Mouse (Mus musculus) liver, embryonic 13.5 days (tissue): Measurements from ENCODE around the gene Mta2. TPM values are rescaled to one million over a fixed set of nuclear protein-coding genes. Genes with fewer than 3 reads are reported as not detected.
A peak's percentile ranks its signal among the peaks of the same experiment; 100 is the strongest.

Experiments used
- ATAC-seq: fragments of 200-750 bp; cut with Nextera tagmentation; 2 replicates; pipeline ENCODE4 v1.8.0; 2017; ENCODE audit warnings: low read depth, mild to moderate bottlenecking, moderate number of reproducible peaks, moderate library complexity
- DNase-seq: peaks from one replicate; pipeline ENCODE4 v3.0.0; 2022
- H3K27ac ChIP-seq: fragments of 300-500 bp; sonication (generic); 2 replicates; pipeline ENCODE4 v1.5.1; 2015; ENCODE audit warnings: moderate library complexity, mild to moderate bottlenecking, inconsistent platforms
- H3K27me3 ChIP-seq: fragments of 300-500 bp; sonication (generic); 2 replicates; pipeline ENCODE4 v1.6.1; 2015; ENCODE audit warnings: mild to moderate bottlenecking, inconsistent platforms
- H3K36me3 ChIP-seq: fragments of 300-500 bp; sonication (generic); 2 replicates; pipeline ENCODE4 v1.6.1; 2015; ENCODE audit warnings: mild to moderate bottlenecking, inconsistent platforms
- H3K4me1 ChIP-seq: fragments of 300-500 bp; sonication (generic); replicated peaks from 2 replicates; pipeline ENCODE4 v1.6.1; 2015; ENCODE audit warnings: inconsistent platforms
- H3K4me2 ChIP-seq: fragments of 300-500 bp; sonication (generic); 2 replicates; pipeline ENCODE4 v1.6.1; 2015; ENCODE audit warnings: inconsistent platforms, mild to moderate bottlenecking, moderate library complexity
- H3K4me3 ChIP-seq: fragments of 300-500 bp; sonication (generic); replicated peaks from 2 replicates; pipeline ENCODE4 v1.5.1; 2015; ENCODE audit warnings: mild to moderate bottlenecking, inconsistent platforms
- H3K9ac ChIP-seq: fragments of 300-500 bp; sonication (generic); 2 replicates; pipeline ENCODE4 v1.6.1; 2015; ENCODE audit warnings: mild to moderate bottlenecking, inconsistent platforms
- H3K9me3 ChIP-seq: fragments of 300-500 bp; sonication (generic); replicated peaks from 2 replicates; pipeline ENCODE4 v1.6.1; 2016; ENCODE audit warnings: inconsistent platforms
- WGBS: fragments of 180-500 bp; shearing (Covaris S2); methylation state at CpG from one replicate; pipeline ENCODE4 v1.1.7; 2015; ENCODE audit not compliant: insufficient replicate concordance; 5-methylcytosine and 5-hydroxymethylcytosine counted together
- polyA plus RNA-seq: library from polyadenylated mRNA; unstranded; fragments of >200 nt; fragmentation: Nextera tagmentation; extraction: Ambion mirVana; gene quantifications from 2 replicates; pipeline ENCODE4 v1.2.1, GENCODE M21; 2015

Mta2 gene
- polyA plus RNA-seq, 1 experiment from 2014 or later = 99.5 TPM

- ATAC-seq (no peak), DNase-seq (no peak)
- no peak overlapping the region for H3K9ac ChIP-seq
- peaks cover 99% of the 10 kb centered on the region for H3K36me3 ChIP-seq
- H3K4me3 ChIP-seq = no peak overlapping the region
- no peak overlapping the region for H3K4me2 ChIP-seq
- H3K9me3 ChIP-seq = no peaks in the 10 kb centered on the region
- no peak overlapping the region for H3K27ac ChIP-seq
- no peaks in the 10 kb centered on the region for H3K4me1 ChIP-seq
- 88% methylated on average over 5 of the region's 5 CpGs for WGBS
- no peaks in the 10 kb centered on the region for H3K27me3 ChIP-seq
These were observed 29.9 kb upstream of the Mta2 start for GRCm38 (mm10) chr19:8911810-8912209.

- H3K4me2 ChIP-seq = no peak overlapping the region
- no peak overlapping the region for H3K4me3 ChIP-seq
- ATAC-seq (no peak), DNase-seq (no peak)
- H3K27ac ChIP-seq = no peak overlapping the region
- H3K4me1 ChIP-seq = no peaks in the 10 kb centered on the region; the same call in 1 of the 2 replicates
- H3K9me3 ChIP-seq = no peaks in the 10 kb centered on the region
- 77% methylated on average over 3 of the region's 3 CpGs for WGBS
- H3K9ac ChIP-seq = no peak overlapping the region
- peaks cover 79% of the 10 kb centered on the region for H3K36me3 ChIP-seq
- no peaks in the 10 kb centered on the region for H3K27me3 ChIP-seq
These were observed 27.5 kb upstream of the Mta2 start for GRCm38 (mm10) chr19:8914212-8914611.

- H3K36me3 ChIP-seq = peaks cover 40% of the 10 kb centered on the region
- H3K4me3 ChIP-seq = no peak overlapping the region
- no peaks in the 10 kb centered on the region for H3K27me3 ChIP-seq
- ATAC-seq (no peak), DNase-seq (no peak)
- H3K4me1 ChIP-seq = peaks cover 35% of the 10 kb centered on the region
- no peak overlapping the region for H3K27ac ChIP-seq
- H3K9ac ChIP-seq = no peak overlapping the region
- 72% methylated on average over 3 of the region's 3 CpGs for WGBS
- H3K9me3 ChIP-seq = no peaks in the 10 kb centered on the region
- no peak overlapping the region for H3K4me2 ChIP-seq
These were observed 22.7 kb upstream of the Mta2 start for GRCm38 (mm10) chr19:8919000-8919399.

GRCm38 (mm10) chr19:8919684-8920072, 22.0 kb upstream of the Mta2 start:
- ATAC-seq (no peak), DNase-seq (no peak)
- Histone ChIP-seq H3K4me1 (peaks cover 39% of the 10 kb centered on the region), H3K4me2 (peak overlapping the region; percentile 87), H3K9me3 (no peaks in the 10 kb centered on the region), H3K4me3 (peak overlapping the region; percentile 89), H3K27ac (peak overlapping the region; percentile 95), H3K27me3 (no peaks in the 10 kb centered on the region), H3K9ac (peak overlapping the region; percentile 90), H3K36me3 (peaks cover 37% of the 10 kb centered on the region)
- 61% methylated on average over 6 of the region's 6 CpGs for WGBS

- H3K4me3 ChIP-seq = peak within 1 kb of the TSS; percentile 89
- 2% methylated on average over 50 of the region's 50 CpGs for WGBS
These were observed 21.5 kb upstream of the Mta2 start, which contains the start of gene B3gat3 for GRCm38 (mm10) chr19:8920073-8920736. TSS of gene B3gat3 (plus strand) at chr19:8920374.

GRCm38 (mm10) chr19:8920836-8921291, 20.8 kb upstream of the Mta2 start:
- peak overlapping the region; percentile 89 for H3K4me3 ChIP-seq
- peaks cover 34% of the 10 kb centered on the region for H3K36me3 ChIP-seq
- DNase-seq (no peak), ATAC-seq (no peak)
- H3K9me3 ChIP-seq = no peaks in the 10 kb centered on the region
- peak overlapping the region; percentile 90 for H3K9ac ChIP-seq
- H3K4me1 ChIP-seq = peaks cover 41% of the 10 kb centered on the region
- no peaks in the 10 kb centered on the region for H3K27me3 ChIP-seq
- under 1% methylated on average over 6 of the region's 6 CpGs for WGBS
- H3K27ac ChIP-seq = peak overlapping the region; percentile 95
- peak overlapping the region; percentile 87 for H3K4me2 ChIP-seq

More at GRCm38 (mm10) chr19:8920073-8920736, 21.5 kb upstream of the Mta2 start, which contains the start of gene B3gat3:
- Histone ChIP-seq H3K9me3 (no peaks in the 10 kb centered on the region), H3K4me1 (peaks cover 39% of the 10 kb centered on the region), H3K9ac (peak within 1 kb of the TSS; percentile 90), H3K27me3 (no peaks in the 10 kb centered on the region), H3K27ac (peak within 1 kb of the TSS; percentile 95), H3K36me3 (peaks cover 34% of the 10 kb centered on the region), H3K4me2 (peak within 1 kb of the TSS; percentile 87)
- ATAC-seq (peak; percentile 96), DNase-seq (peak; percentile 88)

GRCm38 (mm10) chr19:8921741-8922140, 19.9 kb upstream of the Mta2 start:
- Histone ChIP-seq H3K36me3 (peaks cover 35% of the 10 kb centered on the region), H3K4me3 (peak overlapping the region; percentile 89), H3K9ac (peak overlapping the region; percentile 90), H3K27ac (peak overlapping the region; percentile 95), H3K9me3 (no peaks in the 10 kb centered on the region), H3K27me3 (no peaks in the 10 kb centered on the region), H3K4me1 (peaks cover 50% of the 10 kb centered on the region), H3K4me2 (peak overlapping the region; percentile 87)
- ATAC-seq (no peak), DNase-seq (no peak)
- 74% methylated on average over 9 of the region's 9 CpGs for WGBS

GRCm38 (mm10) chr19:8926766-8927165, 14.9 kb upstream of the Mta2 start:
- 48% methylated on average over 2 of the region's 2 CpGs for WGBS
- no peak for DNase-seq
- no peak overlapping the region for H3K4me3 ChIP-seq
- H3K4me2 ChIP-seq = no peak overlapping the region
- ATAC-seq = no peak
- H3K27ac ChIP-seq = peak overlapping the region; percentile 90
- no peaks in the 10 kb centered on the region for H3K9me3 ChIP-seq
- H3K36me3 ChIP-seq = peaks cover 50% of the 10 kb centered on the region
- peaks cover 74% of the 10 kb centered on the region for H3K4me1 ChIP-seq
- peak overlapping the region; percentile 81 for H3K9ac ChIP-seq
- H3K27me3 ChIP-seq = no peaks in the 10 kb centered on the region

GRCm38 (mm10) chr19:8927891-8928525, 13.7 kb upstream of the Mta2 start:
- peaks cover 52% of the 10 kb centered on the region for H3K36me3 ChIP-seq
- WGBS = 28% methylated on average over 12 of the region's 12 CpGs
- H3K4me1 ChIP-seq = peaks cover 64% of the 10 kb centered on the region
- peak overlapping the region; percentile 81 for H3K9ac ChIP-seq
- peak overlapping the region; percentile 85 for H3K4me2 ChIP-seq
- ATAC-seq (peak; percentile 47), DNase-seq (peak; percentile 47)
- no peaks in the 10 kb centered on the region for H3K9me3 ChIP-seq
- no peaks in the 10 kb centered on the region for H3K27me3 ChIP-seq
- H3K27ac ChIP-seq = peak overlapping the region; percentile 90
- H3K4me3 ChIP-seq = peak overlapping the region; percentile 79; the same call in 1 of the 2 replicates

- ATAC-seq = peak; percentile 4
- DNase-seq = no peak
- Histone ChIP-seq H3K9ac (peak overlapping the region; percentile 81), H3K4me2 (peak overlapping the region; percentile 85), H3K36me3 (peaks cover 55% of the 10 kb centered on the region), H3K9me3 (no peaks in the 10 kb centered on the region), H3K27me3 (no peaks in the 10 kb centered on the region), H3K27ac (peak overlapping the region; percentile 90), H3K4me1 (peaks cover 56% of the 10 kb centered on the region), H3K4me3 (peak overlapping the region; percentile 79)
- 33% methylated on average over 16 of the region's 16 CpGs for whole genome bisulfite sequencing
These were observed 12.9 kb upstream of the Mta2 start for GRCm38 (mm10) chr19:8928689-8929223.
